8 mouse cellular contexts compared by ENCODE assay signal in the genomic region with DNA sequence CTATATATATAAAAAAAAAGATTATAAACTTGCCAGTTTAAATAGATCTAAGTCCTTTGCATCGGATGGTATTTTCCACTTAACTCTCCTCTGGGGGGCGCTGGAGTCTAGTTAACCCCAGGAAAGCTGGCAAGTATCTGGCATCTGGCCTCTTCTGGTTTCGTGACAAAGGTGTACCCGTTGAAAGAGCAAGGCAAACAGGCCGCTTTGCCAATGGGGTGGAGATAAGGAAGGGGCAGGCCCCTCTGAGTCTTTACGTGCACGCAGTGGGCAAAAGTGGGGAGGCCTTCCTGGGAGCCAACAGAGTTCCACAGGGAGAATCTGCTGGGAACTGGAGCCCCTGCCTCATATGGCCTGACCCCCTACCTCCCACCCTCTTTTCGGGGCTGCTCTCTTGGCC.
DNase-seq lines count a peak whose midpoint lies in the region; ATAC-seq lines count a peak whose summit lies in the region.

No protein-coding gene starts in this region.

- no peak overlapping the region for H3K27ac ChIP-seq in liver, embryonic 12.5 days
- H3K27ac ChIP-seq in intestine, embryonic 15.5 days: peak overlapping the region; percentile 74
- 0 out of 2 replicates have a peak overlapping the region, but pooled peaks have one; percentile 50 for H3K27ac ChIP-seq in limb, embryonic 12.5 days
- no peak overlapping the region for H3K27ac ChIP-seq in neural tube, embryonic 11.5 days (ENCODE audit: low read depth, low read length)

- no peak for ATAC-seq in liver, embryonic 12.5 days
- peak; percentile 79 for ATAC-seq in intestine, embryonic 15.5 days
- ATAC-seq in limb, embryonic 12.5 days (ENCODE audit: insufficient number of reproducible peaks, insufficient read depth, low FRiP score, low TSS enrichment, low read depth): no peak
- ATAC-seq in neural tube, embryonic 11.5 days (ENCODE audit: insufficient read depth, low FRiP score, low TSS enrichment): no peak

- H3K9me3 ChIP-seq in liver, embryonic 12.5 days (replicated peaks): no peaks in the 10 kb centered on the region
- H3K9me3 ChIP-seq in intestine, embryonic 15.5 days: no peaks in the 10 kb centered on the region
- H3K9me3 ChIP-seq in limb, embryonic 12.5 days: no peaks in the 10 kb centered on the region
- no peaks in the 10 kb centered on the region for H3K9me3 ChIP-seq in neural tube, embryonic 11.5 days (ENCODE audit: control insufficient read depth, low read length)

- 11% methylated on average over 8 of the region's 8 CpGs for WGBS in liver, embryonic 12.5 days (ENCODE audit: insufficient replicate concordance)
- WGBS in intestine, embryonic 15.5 days: 13% methylated on average over 8 of the region's 8 CpGs
- WGBS in limb, embryonic 12.5 days: 12% methylated on average over 8 of the region's 8 CpGs
- WGBS in neural tube, embryonic 11.5 days: 11% methylated on average over 8 of the region's 8 CpGs

- no peak overlapping the region for H3K9ac ChIP-seq in liver, embryonic 12.5 days
- no peak overlapping the region for H3K9ac ChIP-seq in intestine, embryonic 15.5 days
- 0 out of 2 replicates have a peak overlapping the region, but pooled peaks have one; percentile 27 for H3K9ac ChIP-seq in limb, embryonic 12.5 days (replicated peaks)
- peak overlapping the region; percentile 1; the same call in 1 of the 2 replicates for H3K9ac ChIP-seq in neural tube, embryonic 11.5 days (ENCODE audit: low read length)

- no peaks in the 10 kb centered on the region for H3K36me3 ChIP-seq in liver, embryonic 12.5 days
- no peaks in the 10 kb centered on the region for H3K36me3 ChIP-seq in intestine, embryonic 15.5 days
- H3K36me3 ChIP-seq in limb, embryonic 12.5 days: no peaks in the 10 kb centered on the region
- no peaks in the 10 kb centered on the region for H3K36me3 ChIP-seq in neural tube, embryonic 11.5 days (ENCODE audit: control insufficient read depth, insufficient read depth, low read length)

- peaks cover 41% of the 10 kb centered on the region for H3K27me3 ChIP-seq in liver, embryonic 12.5 days (replicated peaks)
- H3K27me3 ChIP-seq in intestine, embryonic 15.5 days (replicated peaks): no peaks in the 10 kb centered on the region
- peaks cover 6% of the 10 kb centered on the region; the same call in 1 of the 2 replicates for H3K27me3 ChIP-seq in limb, embryonic 12.5 days
- H3K27me3 ChIP-seq in neural tube, embryonic 11.5 days (ENCODE audit: control insufficient read depth, insufficient read depth, low read length): no peaks in the 10 kb centered on the region

- DNase-seq in liver: peak; percentile 59
- peak; percentile 80 to 86 for DNase-seq in cerebellum, postnatal 14 days
- peak; percentile 45 for DNase-seq in gastrocnemius, postnatal 25 days
- DNase-seq in neural tube, embryonic 11.5 days (ENCODE audit: low spot score): peak; percentile 70
- peak; percentile 74 for DNase-seq in thymus, postnatal 25 days

- no peak overlapping the region for H3K4me2 ChIP-seq in liver, embryonic 12.5 days
- H3K4me2 ChIP-seq in intestine, embryonic 15.5 days (replicated peaks): peak overlapping the region; percentile 18
- H3K4me2 ChIP-seq in limb, embryonic 12.5 days: peak overlapping the region; percentile 30; the same call in 1 of the 2 replicates
- no peak overlapping the region; the same call in 1 of the 2 replicates for H3K4me2 ChIP-seq in neural tube, embryonic 11.5 days (ENCODE audit: low read depth)

- H3K4me3 ChIP-seq in liver, embryonic 12.5 days: no peak overlapping the region
- H3K4me3 ChIP-seq in intestine, embryonic 15.5 days (replicated peaks): no peak overlapping the region
- H3K4me3 ChIP-seq in limb, embryonic 12.5 days (replicated peaks): no peak overlapping the region
- no peak overlapping the region for H3K4me3 ChIP-seq in neural tube, embryonic 11.5 days (ENCODE audit: low read depth, low read length)

- peaks cover 14% of the 10 kb centered on the region for H3K4me1 ChIP-seq in liver, embryonic 12.5 days
- H3K4me1 ChIP-seq in intestine, embryonic 15.5 days (replicated peaks): peaks cover 27% of the 10 kb centered on the region
- peaks cover 15% of the 10 kb centered on the region for H3K4me1 ChIP-seq in limb, embryonic 12.5 days (replicated peaks)
- H3K4me1 ChIP-seq in neural tube, embryonic 11.5 days (ENCODE audit: control insufficient read depth, insufficient read depth, low read length): no peaks in the 10 kb centered on the region; the same call in none of the 2 replicates

Comparison
In these comparisons a context has a peak if more than half of its experiments do, and no peak if none do; other contexts are left out.
1. H3K27ac ChIP-seq: peak in intestine, embryonic 15.5 days (single experiment) and limb, embryonic 12.5 days (single experiment); none in liver, embryonic 12.5 days (single experiment) and neural tube, embryonic 11.5 days (single experiment).
2. H3K4me2 ChIP-seq: peak in intestine, embryonic 15.5 days (single experiment) and limb, embryonic 12.5 days (single experiment); none in liver, embryonic 12.5 days (single experiment) and neural tube, embryonic 11.5 days (single experiment).
3. H3K9ac ChIP-seq: peak in limb, embryonic 12.5 days (single experiment) and neural tube, embryonic 11.5 days (single experiment); none in liver, embryonic 12.5 days (single experiment) and intestine, embryonic 15.5 days (single experiment).
4. Peak in every context shown above with its lines, with median percentiles within 50 percentile points of each other: DNase-seq.